Mouse (Mus musculus): ENCODE results near the gene Lrig3. TPM values are rescaled to one million over a fixed set of nuclear protein-coding genes. Genes with fewer than 3 reads are reported as not detected.

Gene Lrig3
- under 1 TPM; 0.40 to 0.42 TPM for total RNA-seq (2023)

GRCm38 (mm10) chr10:125965968-125966480 is at the start of gene Lrig3:
TSS of gene Lrig3 (plus strand) at chr10:125966168.

Data from neutrophil, adult 59 days (primary cell).